Mouse (Mus musculus): Measurements from ENCODE around the gene Lipc.
"Not testable (repeated sequence)": the region's sequence is repeated elsewhere in the genome, so short reads cannot be mapped to it uniquely, and the experiment has no call there.

Lipc gene

GRCm38 (mm10) chr9:70854950-70855349, 97.1 kb downstream of the Lipc start:
- no peak for DNase-seq

GRCm38 (mm10) chr9:70853081-70853480, 98.9 kb downstream of the Lipc start:
- not testable (repeated sequence) for DNase-seq

GRCm38 (mm10) chr9:70851533-70851932, 100.5 kb downstream of the Lipc start:
- no peak for DNase-seq

- no peak for DNase-seq
Measured at GRCm38 (mm10) chr9:70848135-70848770, 103.8 kb downstream of the Lipc start.

GRCm38 (mm10) chr9:70847627-70848051, 104.4 kb downstream of the Lipc start:
- DNase-seq, result peak; percentile 37 to 40

GRCm38 (mm10) chr9:70843270-70843669, 108.8 kb downstream of the Lipc start:
- DNase-seq, result no peak

- DNase-seq, result no peak
Measured at GRCm38 (mm10) chr9:70842300-70842941, 109.6 kb downstream of the Lipc start.

GRCm38 (mm10) chr9:70841426-70842215, 110.4 kb downstream of the Lipc start:
- no peak for DNase-seq

- DNase-seq, result no peak
Measured at GRCm38 (mm10) chr9:70840861-70841341, 111.1 kb downstream of the Lipc start.

- no peak for DNase-seq
Measured at GRCm38 (mm10) chr9:70838132-70838911, 113.7 kb downstream of the Lipc start.

- peak; percentile 85 to 90 for DNase-seq
Measured at GRCm38 (mm10) chr9:70834730-70835154, 117.3 kb downstream of the Lipc start.

- no peak for DNase-seq
Measured at GRCm38 (mm10) chr9:70834217-70834616, 117.8 kb downstream of the Lipc start.

GRCm38 (mm10) chr9:70833111-70833908, 118.7 kb downstream of the Lipc start:
- DNase-seq, result no peak

GRCm38 (mm10) chr9:70832231-70832630, 119.8 kb downstream of the Lipc start:
- no peak for DNase-seq

GRCm38 (mm10) chr9:70830844-70831529, 121.0 kb downstream of the Lipc start:
- no peak for DNase-seq

- peak; percentile 47 to 67 for DNase-seq
Measured at GRCm38 (mm10) chr9:70829784-70830488, 122.1 kb downstream of the Lipc start.

GRCm38 (mm10) chr9:70827911-70828310, 124.1 kb downstream of the Lipc start:
- no peak for DNase-seq

GRCm38 (mm10) chr9:70824103-70824502, 127.9 kb downstream of the Lipc start:
- DNase-seq, result no peak

GRCm38 (mm10) chr9:70818739-70819138, 133.3 kb downstream of the Lipc start:
- no peak for DNase-seq

- DNase-seq, result no peak
Measured at GRCm38 (mm10) chr9:70817396-70817795, 134.6 kb downstream of the Lipc start.

All from kidney, postnatal 4 days (tissue).